Mouse (Mus musculus) adrenal gland, adult 8-10 months (tissue): ENCODE measurements around the gene Plcb1. TPM values are rescaled to one million over a fixed set of nuclear protein-coding genes. Genes with fewer than 3 reads are reported as not detected.
A peak's percentile ranks its signal among the peaks of the same experiment; 100 is the strongest.
"Not testable (repeated sequence)": the region's sequence is repeated elsewhere in the genome, so short reads cannot be mapped to it uniquely, and the experiment has no call there.

ENCODE experiments used
- DNase-seq: peaks from one replicate; pipeline ENCODE4 v3.0.0; 2022
- total RNA-seq, 4 experiments: library from RNA; stranded (reverse); gene quantifications; 2 replicates each; pipeline ENCODE4 v1.2.4; 2022

Gene Plcb1
- total RNA-seq, 4 experiments from 2014 or later: 95.6 to 151 (median 117) TPM

DNA sequence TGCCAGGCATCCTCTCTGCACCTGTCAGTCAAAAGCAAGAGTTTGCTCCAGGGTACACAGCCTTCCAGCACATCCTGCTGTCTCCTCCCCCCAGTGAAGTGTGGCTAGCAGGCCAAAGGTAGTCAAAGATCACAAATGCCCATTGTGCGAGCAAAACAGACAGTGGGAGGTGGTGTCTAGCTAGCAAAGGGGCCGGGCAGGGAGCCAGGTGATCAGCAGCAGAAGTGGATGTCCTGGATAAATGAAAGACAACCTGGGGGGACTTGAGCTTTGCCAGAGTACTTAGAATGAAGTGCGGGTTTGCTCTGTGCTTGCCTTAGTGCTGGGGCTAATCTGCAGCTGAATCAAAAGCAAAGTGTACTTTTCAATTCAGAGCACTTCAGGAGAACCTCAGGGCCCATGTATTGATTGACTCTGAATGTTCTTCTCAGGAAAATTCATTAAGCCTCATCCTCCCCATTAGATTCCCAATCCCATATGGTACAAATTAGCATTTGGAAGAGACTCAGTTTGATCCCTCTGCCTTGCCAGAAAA lies 191.0 kb downstream of the Plcb1 start:
- no peak for DNase-seq

GRCm38 (mm10) chr2:134977641-134978040 lies 191.8 kb downstream of the Plcb1 start:
- DNase-seq: peak; percentile 42

DNA sequence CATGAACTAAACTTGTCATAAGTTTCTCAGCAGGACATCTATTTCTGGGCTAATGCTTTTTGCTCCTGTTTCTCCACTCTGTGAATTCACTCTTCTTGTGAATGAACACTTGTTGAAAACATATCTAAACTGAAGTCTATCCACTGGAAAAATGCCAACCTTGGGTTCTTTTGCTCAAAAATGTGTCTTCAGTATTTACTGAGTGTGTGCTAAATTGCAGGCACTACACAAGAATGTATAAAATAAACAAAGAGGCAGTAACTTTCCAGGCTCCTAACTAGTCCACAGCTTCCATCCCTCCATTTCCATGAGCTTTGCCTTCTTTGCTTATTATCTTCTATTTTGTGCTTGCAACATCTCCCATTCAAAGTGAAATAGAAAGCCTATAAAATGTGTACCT lies 195.5 kb downstream of the Plcb1 start:
- DNase-seq: no peak

DNA sequence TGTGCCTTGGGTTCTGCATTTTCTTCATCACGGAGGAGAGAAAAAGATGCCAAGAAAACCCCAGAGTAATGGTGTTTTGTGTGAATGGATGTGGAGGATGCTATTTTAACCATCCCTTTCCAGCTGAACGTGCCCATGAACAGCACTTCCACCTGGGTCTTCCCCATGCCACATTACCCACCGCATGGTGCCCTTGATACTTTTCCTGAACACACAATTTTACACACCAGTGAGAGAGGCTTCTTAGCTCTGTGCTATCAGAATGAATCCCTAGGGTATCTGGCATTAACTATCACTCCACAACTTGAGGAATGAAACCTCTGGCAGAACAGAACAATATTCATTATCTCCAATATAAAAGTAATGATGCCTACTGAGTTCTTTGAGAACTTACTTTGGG lies 199.0 kb downstream of the Plcb1 start:
- no peak for DNase-seq

DNA sequence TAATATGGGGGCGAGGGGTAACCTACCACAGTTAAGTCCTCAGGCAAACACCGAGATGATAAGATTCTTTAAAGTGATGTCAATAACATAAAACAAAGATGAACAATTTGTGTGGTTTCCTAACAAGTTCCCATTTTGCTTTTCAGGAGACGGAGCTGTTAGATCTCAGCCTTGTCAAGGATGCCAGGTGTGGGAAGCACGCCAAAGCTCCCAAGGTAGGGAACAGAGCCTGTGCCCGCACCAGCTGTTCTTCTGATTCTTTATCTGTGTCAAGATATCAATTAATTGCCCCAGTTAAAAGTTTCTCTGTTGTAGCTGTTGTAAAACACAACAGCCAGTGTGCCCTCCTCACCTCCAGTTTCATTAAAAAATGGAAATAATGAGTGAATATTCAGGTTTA lies 202.1 kb downstream of the Plcb1 start:
- DNase-seq: no peak

GRCm38 (mm10) chr2:134989650-134990292 lies 203.9 kb downstream of the Plcb1 start:
- DNase-seq: no peak

GRCm38 (mm10) chr2:135007134-135007533 lies 221.3 kb downstream of the Plcb1 start:
- DNase-seq: no peak

DNA sequence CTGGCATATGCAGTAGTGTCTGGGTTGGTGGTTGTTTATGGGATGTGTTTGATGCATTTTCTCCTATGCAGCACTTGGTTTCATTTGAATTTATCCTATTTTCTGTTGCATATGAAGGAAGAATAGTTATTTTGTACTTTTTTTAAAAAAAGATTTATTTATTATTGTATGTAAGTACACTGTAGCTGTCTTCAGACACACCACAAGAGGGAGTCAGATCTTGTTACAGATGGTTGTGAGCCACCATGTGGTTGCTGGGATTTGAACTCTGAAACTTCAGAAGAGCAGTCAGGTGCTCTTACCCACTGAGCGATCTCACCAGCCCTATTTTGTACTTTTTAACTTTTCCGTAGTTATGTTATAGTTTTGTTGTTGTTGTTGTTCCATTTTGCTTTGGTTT lies 222.0 kb downstream of the Plcb1 start:
- not testable (repeated sequence) for DNase-seq

- DNase-seq: no peak
These were observed 224.5 kb downstream of the Plcb1 start for GRCm38 (mm10) chr2:135010371-135010770.

DNA sequence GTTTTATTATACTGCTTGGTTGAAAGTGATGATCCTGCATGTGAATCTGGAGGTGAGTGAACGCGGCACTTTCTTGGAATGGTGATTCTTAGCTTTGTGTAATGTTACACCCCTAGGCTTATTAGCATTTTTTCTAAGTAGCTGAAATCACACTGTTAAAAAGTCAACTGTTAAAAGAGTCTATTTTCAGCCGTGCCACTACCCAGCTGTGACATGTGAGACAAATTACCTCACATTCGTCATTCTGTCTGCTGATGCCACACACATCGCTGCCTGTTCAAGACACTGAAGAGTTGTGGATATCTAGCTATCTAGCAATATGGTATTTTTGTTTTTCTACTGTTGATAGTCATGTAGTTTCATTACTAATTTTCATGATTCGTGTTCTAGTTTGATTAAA lies 229.6 kb downstream of the Plcb1 start:
- DNase-seq: no peak

GRCm38 (mm10) chr2:135018275-135018674 lies 232.4 kb downstream of the Plcb1 start:
- DNase-seq: no peak

DNA sequence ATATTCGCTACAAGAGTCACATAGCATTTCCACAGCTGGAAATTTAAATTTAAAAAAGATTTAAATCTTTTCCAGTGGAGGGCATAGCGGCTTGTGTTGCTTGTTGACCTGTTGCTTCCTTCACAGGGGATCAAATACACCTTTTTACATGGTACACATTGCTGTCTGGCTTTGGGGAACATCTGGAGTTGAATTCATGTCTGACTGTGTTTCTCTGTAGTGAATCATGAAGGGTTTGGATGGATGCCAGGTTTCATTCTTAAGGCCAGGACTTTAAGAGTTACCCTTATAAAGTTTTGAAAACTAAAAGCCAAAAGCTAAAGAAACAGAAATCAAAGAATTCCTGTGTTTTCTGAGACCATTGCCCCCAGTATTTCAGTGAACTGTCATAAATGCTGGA lies 232.8 kb downstream of the Plcb1 start:
- DNase-seq: no peak

DNA sequence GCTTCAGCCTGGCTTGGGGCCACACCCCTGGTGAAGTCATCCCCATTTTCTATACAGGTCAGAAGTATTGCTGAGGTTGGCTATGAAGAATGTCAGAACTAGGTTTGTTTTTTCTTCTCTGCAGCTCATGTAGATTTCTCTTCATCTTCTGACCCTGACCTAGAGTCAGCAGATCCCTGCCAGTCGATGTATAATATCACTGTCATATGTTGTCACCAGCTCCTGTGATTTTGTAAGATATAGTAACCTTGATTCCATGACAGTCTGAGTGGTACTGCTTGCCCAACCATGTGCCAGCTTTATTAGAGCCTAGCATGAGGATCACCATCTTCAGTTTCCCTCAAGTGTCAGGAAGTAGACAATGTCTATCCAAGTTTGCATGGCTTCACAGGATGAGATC lies 233.7 kb downstream of the Plcb1 start:
- no peak for DNase-seq

DNA sequence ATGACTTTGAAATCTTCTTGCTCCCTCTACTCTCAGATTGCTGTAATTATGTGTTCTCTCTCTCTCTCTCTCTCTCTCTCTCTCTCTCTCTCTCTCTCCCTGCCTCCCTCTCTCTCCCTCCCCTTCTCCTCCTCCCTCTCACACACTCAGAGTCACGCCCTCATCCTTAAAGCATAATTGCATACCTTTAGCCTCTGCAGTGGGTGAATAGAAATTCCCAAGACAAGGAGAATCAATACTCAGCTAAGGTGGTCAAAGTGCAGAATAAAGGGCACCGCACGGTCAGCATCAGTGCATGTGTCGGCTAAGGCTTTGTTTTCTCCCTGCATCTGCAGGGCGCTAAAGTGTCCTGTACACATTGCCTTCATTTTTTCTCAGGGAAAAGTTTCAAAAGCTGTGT lies 243.4 kb downstream of the Plcb1 start:
- DNase-seq: no peak

GRCm38 (mm10) chr2:135029700-135030099 lies 243.8 kb downstream of the Plcb1 start:
- DNase-seq: no peak

- DNase-seq: no peak
These were observed 249.9 kb downstream of the Plcb1 start for GRCm38 (mm10) chr2:135035640-135036260.

DNA sequence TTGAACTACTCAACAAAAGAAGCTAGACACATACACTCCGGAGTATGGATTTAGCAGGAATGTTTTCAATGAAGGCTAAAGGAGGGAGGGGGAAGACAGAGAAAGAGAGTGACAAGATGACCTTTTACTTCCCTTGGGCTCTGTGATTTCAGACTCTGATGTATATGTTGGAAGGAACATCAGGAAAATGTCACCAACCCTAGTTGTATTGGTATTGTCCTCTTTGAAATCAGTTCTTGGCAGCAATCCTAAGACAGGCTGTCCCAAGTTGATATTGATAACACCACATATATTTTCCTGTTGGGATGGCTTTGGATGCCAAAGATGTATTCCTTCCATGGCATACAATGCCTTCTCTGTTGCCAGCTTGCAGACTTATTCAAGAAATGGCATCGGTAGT lies 262.9 kb downstream of the Plcb1 start:
- no peak for DNase-seq

DNA sequence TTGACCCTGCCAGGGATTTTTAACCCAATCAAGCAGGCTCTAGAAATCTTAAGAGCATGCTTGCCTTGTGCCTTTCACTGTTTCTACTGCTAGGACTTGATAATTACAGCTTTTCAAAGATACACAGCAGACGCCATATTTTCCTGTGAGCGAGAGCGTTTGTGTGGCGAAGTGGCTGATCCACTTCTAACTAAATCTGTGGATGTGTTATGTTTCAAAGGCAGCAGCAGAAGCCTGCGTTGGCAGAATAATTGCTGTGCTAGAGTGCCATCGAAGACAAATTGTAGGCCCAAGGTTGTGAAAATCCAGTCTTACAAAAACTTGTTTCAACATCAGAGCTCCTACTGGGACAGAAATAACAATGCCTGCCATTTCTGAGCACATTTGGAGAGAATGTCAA lies 263.4 kb downstream of the Plcb1 start:
- peak; percentile 52 for DNase-seq

DNA sequence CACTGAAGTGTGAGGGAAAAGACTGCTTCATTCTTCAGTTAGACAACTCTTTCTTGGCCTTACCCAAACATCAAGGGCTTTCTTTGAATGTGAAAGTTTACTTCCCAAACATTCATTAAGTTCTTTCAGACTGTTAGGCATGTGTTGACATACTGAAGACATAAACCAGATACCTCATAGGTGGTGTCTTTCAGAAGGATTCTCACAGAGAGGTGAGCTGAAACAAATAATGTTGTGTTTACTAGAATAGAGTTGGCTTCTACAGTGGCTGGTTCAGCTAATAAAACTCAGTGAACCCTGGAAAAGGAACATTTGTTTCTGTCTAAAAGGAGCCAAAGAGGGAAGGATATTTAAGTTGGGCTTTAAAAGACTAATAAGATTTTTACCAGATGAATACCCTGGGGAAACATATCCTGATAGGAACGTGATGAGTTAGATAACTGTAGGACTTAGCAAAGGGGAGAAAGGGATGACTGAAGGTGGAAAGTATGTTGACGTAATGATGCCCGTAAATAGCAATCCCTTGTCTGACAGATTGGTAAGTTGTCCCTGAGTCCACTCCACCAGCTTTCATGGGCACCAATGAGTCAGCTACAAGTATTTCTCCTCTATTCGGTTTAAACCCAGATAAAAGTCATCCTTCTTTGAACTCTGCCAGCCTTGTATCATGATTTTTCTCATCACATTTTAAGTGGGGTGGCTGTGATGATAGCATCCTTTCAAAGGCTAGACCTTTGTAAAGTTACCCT lies 265.8 kb downstream of the Plcb1 start:
- peak; percentile 58 for DNase-seq

DNA sequence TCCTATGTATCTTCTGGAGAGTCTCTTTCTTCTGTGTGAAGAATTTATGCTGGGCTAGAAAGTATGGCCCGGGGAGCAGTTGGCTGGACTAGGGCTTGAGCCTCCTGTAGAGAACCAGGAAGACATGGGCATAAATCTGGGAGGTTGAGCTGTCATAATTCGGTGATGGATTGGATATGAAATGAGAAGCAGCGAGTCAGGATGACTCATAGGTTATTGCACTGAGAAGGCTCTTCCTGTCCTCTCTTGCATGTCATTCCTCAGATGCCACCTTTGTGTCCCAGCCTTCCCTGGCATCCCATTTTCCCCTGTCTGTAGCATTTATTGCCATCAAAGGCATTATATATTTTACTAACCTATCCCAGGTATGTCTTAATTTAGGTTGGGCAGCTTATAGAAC lies 267.5 kb downstream of the Plcb1 start:
- DNase-seq: no peak

DNA sequence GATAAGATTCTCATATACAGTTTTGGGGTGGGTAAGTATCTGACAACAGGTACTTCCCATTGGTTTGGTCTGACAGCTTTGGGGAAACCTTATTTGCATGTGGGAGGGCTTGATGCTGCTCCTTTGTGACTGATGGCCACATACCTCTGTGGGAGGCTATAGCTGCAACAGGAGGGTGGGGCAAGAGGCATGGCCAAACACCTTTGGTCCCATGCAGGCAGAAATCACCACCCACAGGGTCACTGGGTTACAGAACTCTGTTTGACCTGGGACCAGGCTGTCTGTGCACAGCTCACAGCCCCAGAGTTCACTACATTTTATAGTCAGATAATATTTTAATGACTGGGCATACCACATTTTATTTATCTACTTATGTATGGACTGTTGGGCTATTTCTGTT lies 281.6 kb downstream of the Plcb1 start:
- DNase-seq: no peak

GRCm38 (mm10) chr2:135071349-135071748 lies 285.5 kb downstream of the Plcb1 start:
- no peak for DNase-seq

DNA sequence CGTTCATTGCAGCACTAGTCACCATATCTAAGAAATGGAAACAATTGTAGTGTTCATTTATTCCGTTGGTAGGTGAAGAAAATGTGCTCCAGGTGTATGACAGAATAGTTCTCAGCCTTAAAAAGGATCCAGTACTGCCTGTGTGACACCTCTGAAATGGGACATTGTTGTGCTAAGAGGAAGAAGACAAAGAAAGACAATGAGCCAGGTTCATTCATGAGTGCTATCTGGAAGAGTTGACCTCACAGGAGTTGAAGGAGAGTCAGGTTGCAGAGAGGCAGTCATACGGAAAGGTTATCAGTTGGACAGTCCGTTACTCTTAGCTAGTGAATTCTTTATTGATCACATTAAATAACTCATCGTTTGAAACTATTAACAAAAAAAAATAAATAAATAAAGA lies 286.6 kb downstream of the Plcb1 start:
- no peak for DNase-seq

- no peak for DNase-seq
These were observed 287.1 kb downstream of the Plcb1 start for GRCm38 (mm10) chr2:135073014-135073413.
